Mouse (Mus musculus) hindbrain, embryonic 15.5 days (tissue): ENCODE results near the gene Col5a1. TPM values are rescaled to one million over a fixed set of nuclear protein-coding genes. Genes with fewer than 3 reads are reported as not detected.

ENCODE experiments used
- ATAC-seq: fragments of 200-750 bp; cut with Nextera tagmentation; 2 replicates; pipeline ENCODE4 v1.8.0; 2017; ENCODE audit warnings: low read depth, moderate number of reproducible peaks, moderate TSS enrichment; ENCODE audit not compliant: low FRiP score
- H3K27ac ChIP-seq: fragments of 300-500 bp; sonication (generic); replicated peaks from 2 replicates; pipeline ENCODE4 v1.5.1; 2015; ENCODE audit warnings: mild to moderate bottlenecking, inconsistent platforms
- H3K27me3 ChIP-seq: fragments of 300-500 bp; sonication (generic); 2 replicates; pipeline ENCODE4 v1.6.1; 2015; ENCODE audit warnings: control low read depth, inconsistent platforms
- H3K36me3 ChIP-seq: fragments of 300-500 bp; sonication (generic); 2 replicates; pipeline ENCODE4 v1.6.1; 2015; ENCODE audit warnings: control low read depth, inconsistent platforms
- H3K4me1 ChIP-seq: fragments of 300-500 bp; sonication (generic); replicated peaks from 2 replicates; pipeline ENCODE4 v1.6.1; 2015; ENCODE audit warnings: control low read depth, inconsistent platforms
- H3K4me2 ChIP-seq: fragments of 300-500 bp; sonication (generic); 2 replicates; pipeline ENCODE4 v1.6.1; 2015; ENCODE audit warnings: moderate library complexity, mild to moderate bottlenecking, inconsistent platforms
- H3K4me3 ChIP-seq: fragments of 300-500 bp; sonication (generic); 2 replicates; pipeline ENCODE4 v1.5.1; 2015; ENCODE audit warnings: mild to moderate bottlenecking, inconsistent platforms
- H3K9ac ChIP-seq: fragments of 300-500 bp; sonication (generic); 2 replicates; pipeline ENCODE4 v1.6.1; 2015; ENCODE audit warnings: inconsistent platforms
- H3K9me3 ChIP-seq: fragments of 300-500 bp; sonication (generic); 2 replicates; pipeline ENCODE4 v1.6.1; 2016; ENCODE audit warnings: control low read depth, inconsistent platforms
- WGBS: fragments of 180-500 bp; shearing (Covaris S2); methylation state at CpG from one replicate; pipeline ENCODE4 v1.1.7; 2015; 5-methylcytosine and 5-hydroxymethylcytosine counted together
- polyA plus RNA-seq: library from polyadenylated mRNA; unstranded; fragments of >200 nt; fragmentation: Nextera tagmentation; extraction: Ambion mirVana; gene quantifications from 2 replicates; pipeline ENCODE4 v1.2.1, GENCODE M21; 2015

The Col5a1 gene
- polyA plus RNA-seq, 1 experiment from 2014 or later = 12.0 TPM

DNA sequence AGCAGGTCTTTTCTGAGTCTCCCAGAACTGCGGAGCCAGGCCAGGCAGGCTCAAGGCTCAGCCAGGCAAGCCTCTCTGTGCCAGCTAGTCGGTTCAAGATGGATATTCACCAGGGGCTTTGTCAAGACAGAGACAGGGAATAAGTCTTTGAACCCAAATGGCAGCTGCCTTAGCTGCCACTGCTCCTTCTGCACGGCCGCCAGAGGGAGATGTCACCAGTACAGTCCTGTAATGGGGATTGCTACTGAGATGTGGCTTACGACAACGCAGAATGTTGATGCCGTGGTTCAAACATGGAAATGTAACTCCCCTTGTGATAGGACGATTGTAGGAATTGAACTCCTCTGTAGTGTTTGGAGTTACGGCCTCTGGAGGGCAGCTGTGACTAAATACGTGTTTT, 199.9 kb downstream of the Col5a1 start:
- Histone ChIP-seq H3K27ac (no peak overlapping the region), H3K9ac (no peak overlapping the region), H3K4me2 (no peak overlapping the region), H3K36me3 (no peaks in the 10 kb centered on the region), H3K27me3 (no peaks in the 10 kb centered on the region), H3K4me3 (no peak overlapping the region), H3K4me1 (peaks cover 12% of the 10 kb centered on the region), H3K9me3 (no peaks in the 10 kb centered on the region)
- no peak for ATAC-seq
- WGBS = 82% methylated on average over 10 of the region's 10 CpGs

DNA sequence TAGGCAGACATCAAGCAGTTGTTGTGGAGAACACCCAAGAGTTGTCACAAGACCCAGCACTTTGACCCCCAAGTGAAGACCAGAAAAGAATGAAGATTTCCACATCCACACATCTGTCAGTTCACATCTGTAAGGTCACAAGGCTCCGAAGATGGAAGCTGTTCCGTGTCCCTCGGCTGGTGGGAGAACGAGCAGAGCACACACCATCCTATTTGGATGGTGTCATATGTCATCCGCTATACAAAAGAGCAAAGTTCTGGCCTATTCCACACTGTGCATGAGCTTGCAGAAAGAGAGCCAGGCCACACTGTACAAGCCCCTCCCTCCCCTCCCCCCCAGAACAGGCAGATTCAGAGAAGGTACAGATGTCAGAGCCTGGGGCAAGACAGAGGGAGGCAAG, 202.9 kb downstream of the Col5a1 start:
- H3K9me3 ChIP-seq = no peaks in the 10 kb centered on the region
- ATAC-seq = no peak
- no peak overlapping the region for H3K9ac ChIP-seq

More for the DNA sequence above, 202.9 kb downstream of the Col5a1 start:
- peaks cover 18% of the 10 kb centered on the region for H3K4me1 ChIP-seq
- H3K4me3 ChIP-seq = no peak overlapping the region
- no peak overlapping the region for H3K27ac ChIP-seq
- no peak overlapping the region for H3K4me2 ChIP-seq
- WGBS = 71% methylated on average over 5 of the region's 5 CpGs
- no peaks in the 10 kb centered on the region for H3K36me3 ChIP-seq
- H3K27me3 ChIP-seq = no peaks in the 10 kb centered on the region

Other genes with a start within 250 kb of the Col5a1 start
- 4.7 and 4.9 TPM in 2 replicates for gene Rxra, start 210.0 kb upstream of the Col5a1 start, polyA plus RNA-seq
- gene Fcnb, start 198.5 kb downstream of the Col5a1 start, polyA plus RNA-seq = not detected in 2 replicates